Mouse (Mus musculus): Measurements from ENCODE around the gene Cxcl17.

- no peak for TF ChIP-seq POLR2A (IDR thresholded peaks at IDR 0.05; ENCODE audit: extremely low read depth, insufficient read depth, low read length)
- TF ChIP-seq CTCF (IDR thresholded peaks at IDR 0.05; ENCODE audit: extremely low read depth, insufficient read depth, low read length): no peak
These were observed 49.1 kb downstream of the Cxcl17 start for GRCm38 (mm10) chr7:25363632-25364031.

Measured in cortical plate, adult 2 months (tissue).